Mouse (Mus musculus) stomach, postnatal 0 days (tissue): Measurements from ENCODE around the gene Tenm3. TPM values are rescaled to one million over a fixed set of nuclear protein-coding genes. Genes with fewer than 3 reads are reported as not detected.

Experiments used
- ATAC-seq: fragments of 200-750 bp; cut with Nextera tagmentation; 2 replicates; pipeline ENCODE4 v1.8.0; 2017; ENCODE audit not compliant: low FRiP score, low TSS enrichment
- DNase-seq: peaks from one replicate; pipeline ENCODE4 v3.0.0-alpha.2; 2016; ENCODE audit warnings: low spot score
- H3K27ac ChIP-seq: fragments of 300-500 bp; sonication (generic); replicated peaks from 2 replicates; pipeline ENCODE4 v1.5.1; 2014; ENCODE audit warnings: mild to moderate bottlenecking, control low read depth
- H3K27me3 ChIP-seq: fragments of 300-500 bp; sonication (generic); 2 replicates; pipeline ENCODE4 v1.6.1; 2014; ENCODE audit warnings: low read length; ENCODE audit not compliant: control insufficient read depth, insufficient read depth
- H3K36me3 ChIP-seq: fragments of 300-500 bp; sonication (generic); 2 replicates; pipeline ENCODE4 v1.6.1; 2014; ENCODE audit warnings: low read length, mixed read lengths; ENCODE audit not compliant: control insufficient read depth, insufficient read depth
- H3K4me1 ChIP-seq: fragments of 300-500 bp; sonication (generic); replicated peaks from 2 replicates; pipeline ENCODE4 v1.6.1; 2014; ENCODE audit warnings: antibody characterized with exemption; ENCODE audit not compliant: control insufficient read depth, insufficient read depth
- H3K4me2 ChIP-seq: fragments of 300-500 bp; sonication (generic); replicated peaks from 2 replicates; pipeline ENCODE4 v1.6.1; 2014; ENCODE audit warnings: low read depth, mild to moderate bottlenecking, control low read depth, moderate library complexity
- H3K4me3 ChIP-seq: fragments of 300-500 bp; sonication (generic); 2 replicates; pipeline ENCODE4 v1.5.1; 2014; ENCODE audit warnings: low read depth, low read length, control low read depth
- H3K9ac ChIP-seq: fragments of 300-500 bp; sonication (generic); 2 replicates; pipeline ENCODE4 v1.6.1; 2014; ENCODE audit warnings: mild to moderate bottlenecking, low read length, control low read depth, mixed read lengths
- H3K9me3 ChIP-seq: fragments of 300-500 bp; sonication (generic); 2 replicates; pipeline ENCODE4 v1.6.1; 2016; ENCODE audit warnings: low read length; ENCODE audit not compliant: control insufficient read depth
- CTCF ChIP-seq: IDR thresholded peaks from 2 replicates; pipeline ENCODE4 v1.5.1; 2016; ENCODE audit warnings: antibody characterized with exemption, low read depth, mild to moderate bottlenecking, moderate library complexity
- EP300 ChIP-seq: optimal IDR thresholded peaks from 2 replicates; pipeline ENCODE3; 2016; ENCODE audit warnings: antibody characterized with exemption
- whole genome bisulfite sequencing: fragments of 180-500 bp; shearing (Covaris S2); extraction: QIAGEN DNeasy Blood & Tissue Kit; methylation state at CpG from one replicate; pipeline ENCODE4 v1.1.7; 2014; 5-methylcytosine and 5-hydroxymethylcytosine counted together
- polyA plus RNA-seq: library from polyadenylated mRNA; unstranded; fragments of >200 nt; fragmentation: Nextera tagmentation; extraction: Ambion mirVana; gene quantifications from 2 replicates; pipeline ENCODE4 v1.2.1, GENCODE M21; 2015

Gene Tenm3
- polyA plus RNA-seq, 1 experiment from 2014 or later, result 4.5 TPM

DNA sequence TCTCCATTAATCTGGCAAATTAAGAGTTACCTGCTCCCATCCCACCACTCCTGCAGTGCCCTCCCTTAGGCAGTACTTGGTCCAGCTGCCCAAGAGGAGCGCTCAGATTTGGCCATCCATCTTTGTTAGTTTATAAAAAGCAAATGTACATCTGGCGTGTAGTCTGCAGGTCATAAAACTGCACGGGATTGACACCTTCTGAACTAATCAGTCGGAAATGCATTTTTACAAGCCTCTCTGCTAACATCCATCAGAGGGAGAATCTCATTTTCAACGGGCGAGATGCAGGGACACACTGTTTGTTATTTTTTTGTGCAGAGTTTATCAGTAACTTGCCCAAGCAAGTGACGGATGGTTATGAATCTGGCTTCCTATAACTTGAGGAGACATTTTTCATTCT lies 539.5 kb downstream of the Tenm3 start:
- no peak for ATAC-seq
- TF ChIP-seq EP300 (no peak), CTCF (no peak)

DNA sequence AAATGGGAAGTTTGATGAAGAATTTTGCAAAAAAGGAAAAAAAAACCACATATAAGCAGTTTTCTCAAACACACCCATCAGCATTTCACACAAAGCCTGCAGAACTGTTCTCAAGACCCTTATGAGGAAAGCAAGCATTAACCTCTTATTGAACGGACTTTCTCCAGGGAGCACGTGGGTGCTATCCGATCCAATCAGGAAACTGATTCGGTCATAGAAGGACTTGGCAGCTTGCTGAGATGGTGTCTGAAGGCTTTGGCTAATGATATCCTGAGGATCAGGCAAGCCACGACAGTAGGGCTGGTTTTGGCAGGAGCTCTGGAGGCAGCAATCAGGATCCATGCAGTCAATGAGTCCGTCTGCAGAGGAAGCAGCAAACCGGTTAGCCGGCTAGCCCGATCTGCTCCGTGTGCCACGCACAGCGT lies 543.1 kb downstream of the Tenm3 start:
- no peaks in the 10 kb centered on the region for H3K4me1 ChIP-seq
- no peak overlapping the region for H3K4me3 ChIP-seq
- peak overlapping the region; percentile 23 for H3K4me2 ChIP-seq
- TF ChIP-seq CTCF (no peak), EP300 (no peak)
- H3K9ac ChIP-seq, result no peak overlapping the region
- no peak for ATAC-seq
- no peak for DNase-seq
- H3K36me3 ChIP-seq, result no peaks in the 10 kb centered on the region
- WGBS, result 49% methylated on average over 12 of the region's 12 CpGs
- H3K9me3 ChIP-seq, result no peaks in the 10 kb centered on the region
- no peaks in the 10 kb centered on the region for H3K27me3 ChIP-seq
- H3K27ac ChIP-seq, result no peak overlapping the region

More for the DNA sequence above, 539.5 kb downstream of the Tenm3 start:
- Histone ChIP-seq H3K4me1 (no peaks in the 10 kb centered on the region), H3K4me3 (no peak overlapping the region), H3K36me3 (no peaks in the 10 kb centered on the region), H3K27ac (no peak overlapping the region), H3K9me3 (no peaks in the 10 kb centered on the region), H3K9ac (no peak overlapping the region), H3K27me3 (no peaks in the 10 kb centered on the region), H3K4me2 (no peak overlapping the region)
- WGBS, result 70% methylated on average over 7 of the region's 7 CpGs
- DNase-seq, result no peak

DNA sequence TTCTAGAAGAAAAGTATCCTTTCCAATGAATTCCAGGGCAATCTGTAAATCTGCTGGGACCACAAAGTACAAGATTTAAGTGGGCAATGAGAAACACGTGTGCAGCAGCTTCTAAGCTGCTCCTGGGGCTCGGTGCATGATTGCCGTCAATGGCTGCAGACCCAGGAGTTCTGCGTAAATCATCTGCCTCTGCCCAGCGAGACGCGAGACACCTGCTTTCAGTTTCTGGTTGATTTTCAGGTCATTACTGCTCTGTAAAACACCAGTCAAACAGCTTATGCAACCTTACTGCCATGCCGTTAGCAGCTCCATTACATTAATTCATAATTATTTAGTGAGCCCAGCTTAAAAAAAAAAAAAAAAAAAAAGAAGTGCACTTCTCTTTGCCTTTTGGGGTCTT lies 543.7 kb downstream of the Tenm3 start:
- H3K4me3 ChIP-seq, result no peak overlapping the region
- DNase-seq (no peak), ATAC-seq (no peak)
- 49% methylated on average over 8 of the region's 8 CpGs for WGBS
- no peaks in the 10 kb centered on the region for H3K9me3 ChIP-seq
- H3K4me1 ChIP-seq, result no peaks in the 10 kb centered on the region
- TF ChIP-seq CTCF, result no peak
- TF ChIP-seq EP300, result no peak
- H3K4me2 ChIP-seq, result peak overlapping the region; percentile 23; the same call in 1 of the 2 replicates
- H3K27ac ChIP-seq, result no peak overlapping the region
- no peak overlapping the region for H3K9ac ChIP-seq
- no peaks in the 10 kb centered on the region for H3K36me3 ChIP-seq
- H3K27me3 ChIP-seq, result no peaks in the 10 kb centered on the region

DNA sequence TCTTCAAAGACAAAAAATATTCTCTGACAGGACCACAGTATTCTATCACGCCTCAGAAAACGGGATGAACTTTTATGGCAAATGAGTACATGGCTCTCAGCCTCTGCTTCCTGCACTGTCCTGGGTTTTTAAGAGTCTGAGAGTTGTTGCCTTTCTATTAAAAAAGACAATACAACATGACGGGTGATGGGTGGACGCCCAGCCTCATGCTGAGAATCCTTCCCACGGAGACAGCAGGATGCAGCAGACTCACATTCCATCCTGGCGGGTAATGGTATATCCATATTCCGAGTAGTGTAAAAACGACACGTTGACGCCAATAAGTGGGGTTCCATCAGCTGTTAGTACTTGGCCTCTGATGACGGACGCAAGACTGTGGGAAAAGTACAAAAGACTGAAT lies 544.4 kb downstream of the Tenm3 start:
- H3K36me3 ChIP-seq, result no peaks in the 10 kb centered on the region
- WGBS, result 81% methylated on average over 12 of the region's 12 CpGs

DNA sequence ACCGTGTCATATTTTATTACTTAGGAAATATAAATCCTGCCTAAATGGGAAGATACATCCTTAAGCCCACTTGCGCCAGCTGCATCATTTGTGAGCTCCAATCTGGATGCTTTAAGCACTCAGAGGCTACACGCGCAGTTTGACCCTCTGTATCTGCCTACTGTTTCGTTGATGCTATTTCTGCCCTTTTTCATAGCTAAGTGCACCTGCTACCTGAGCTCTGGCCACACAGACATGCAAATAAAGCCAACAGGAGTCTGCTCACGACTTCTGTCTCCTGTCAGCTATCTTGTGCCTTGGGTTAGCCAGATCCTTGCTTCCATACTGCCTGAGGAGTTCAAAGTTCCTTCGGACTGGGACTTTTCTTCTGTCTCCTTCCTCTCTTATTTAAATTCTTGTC lies 547.4 kb downstream of the Tenm3 start:
- WGBS, result 95% methylated on average over 7 of the region's 7 CpGs
- Histone ChIP-seq H3K9me3 (no peaks in the 10 kb centered on the region), H3K4me2 (no peak overlapping the region), H3K9ac (no peak overlapping the region), H3K4me3 (no peak overlapping the region), H3K36me3 (no peaks in the 10 kb centered on the region), H3K4me1 (no peaks in the 10 kb centered on the region), H3K27ac (no peak overlapping the region), H3K27me3 (no peaks in the 10 kb centered on the region)
- DNase-seq (no peak), ATAC-seq (no peak)
- TF ChIP-seq EP300 (no peak), CTCF (no peak)

More for the DNA sequence above, 544.4 kb downstream of the Tenm3 start:
- DNase-seq, result no peak
- Histone ChIP-seq H3K4me2 (no peak overlapping the region), H3K27me3 (no peaks in the 10 kb centered on the region), H3K4me1 (no peaks in the 10 kb centered on the region), H3K27ac (no peak overlapping the region), H3K4me3 (no peak overlapping the region), H3K9me3 (no peaks in the 10 kb centered on the region), H3K9ac (no peak overlapping the region)
- ATAC-seq, result no peak
- TF ChIP-seq EP300 (no peak), CTCF (no peak)

DNA sequence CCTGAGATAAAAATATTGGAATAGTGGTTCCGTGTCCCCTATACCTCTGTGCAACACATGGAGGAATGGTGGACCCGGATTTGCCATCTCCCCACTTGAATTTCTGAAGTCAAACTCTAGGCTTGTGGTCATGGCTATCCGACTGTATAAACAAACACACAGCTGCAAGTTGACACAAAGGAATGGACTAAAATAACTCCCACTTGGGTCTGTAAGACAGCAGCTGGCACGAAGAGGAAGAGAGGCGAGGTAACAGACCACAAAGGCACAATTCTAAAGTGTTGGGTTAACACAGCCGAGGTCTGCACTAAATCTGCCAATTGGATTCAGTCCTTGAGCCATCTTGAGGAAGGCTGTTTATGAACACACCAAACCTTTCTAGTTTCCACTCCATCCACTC lies 548.2 kb downstream of the Tenm3 start:
- no peaks in the 10 kb centered on the region for H3K27me3 ChIP-seq
- H3K4me2 ChIP-seq, result no peak overlapping the region
- no peaks in the 10 kb centered on the region for H3K36me3 ChIP-seq
- TF ChIP-seq CTCF (no peak), EP300 (no peak)
- H3K4me1 ChIP-seq, result no peaks in the 10 kb centered on the region
- 77% methylated on average over 6 of the region's 6 CpGs for WGBS
- no peak overlapping the region for H3K27ac ChIP-seq
- DNase-seq, result no peak
- H3K9ac ChIP-seq, result no peak overlapping the region
- no peak for ATAC-seq
- H3K9me3 ChIP-seq, result no peaks in the 10 kb centered on the region
- no peak overlapping the region for H3K4me3 ChIP-seq
